Comparison of ENCODE assay signal across 9 mouse cellular contexts in the genomic region with DNA sequence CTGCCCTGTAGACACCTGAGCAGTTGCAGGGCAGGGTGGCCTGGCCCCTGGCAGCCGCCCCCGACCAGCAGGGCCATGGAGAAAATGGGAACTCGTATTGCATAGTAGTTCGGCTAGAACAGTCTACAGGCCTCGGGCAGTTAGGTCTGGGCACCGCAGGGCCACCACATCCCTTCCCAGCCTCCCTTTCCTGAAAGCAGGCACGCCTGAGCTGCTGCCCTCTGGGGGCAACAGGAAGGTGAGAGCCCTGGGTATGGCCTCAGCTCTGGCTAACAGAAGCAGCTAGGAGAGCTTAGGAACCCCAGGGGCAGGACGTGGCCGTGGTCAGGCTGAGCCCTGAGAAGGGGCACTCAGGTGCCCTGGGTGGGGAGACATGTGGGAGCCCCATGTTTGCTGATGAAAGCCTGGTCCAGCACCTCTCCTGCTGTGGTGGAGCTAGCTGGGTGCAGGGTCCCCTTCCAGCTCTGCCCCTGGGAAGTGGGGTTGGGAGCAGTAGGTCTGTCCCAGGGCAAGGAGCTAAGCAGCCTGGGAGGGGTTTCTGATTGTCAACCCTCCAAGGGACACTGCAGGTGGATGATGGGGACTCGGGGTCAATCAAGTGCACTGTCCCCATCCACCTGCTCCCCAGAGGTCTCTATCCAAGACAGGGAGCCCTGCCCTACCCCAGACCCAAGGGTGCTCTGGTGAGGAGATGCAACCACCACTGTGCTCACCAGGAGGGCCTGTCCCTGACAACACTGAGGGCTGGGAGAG. TPM values are rescaled to one million over a fixed set of nuclear protein-coding genes. Genes with fewer than 3 reads are reported as not detected.
DNase-seq lines count a peak whose midpoint lies in the region; ATAC-seq lines count a peak whose summit lies in the region.
"Had no signal": no experiment of that assay in that cellular context is flagged by ENCODE, and none has a peak within 500 bp of the region (broad histone marks: within the 10 kb centered on the region; RNA-seq: fewer than 3 reads in every experiment).

No protein-coding gene starts in this region.

- H3K27me3 ChIP-seq in heart, embryonic 12.5 days (replicated peaks) = no peaks in the 10 kb centered on the region
- no peaks in the 10 kb centered on the region for H3K27me3 ChIP-seq in neural tube, embryonic 13.5 days
- no peaks in the 10 kb centered on the region for H3K27me3 ChIP-seq in limb, embryonic 10.5 days (ENCODE audit: low read depth, poor library complexity, severe bottlenecking)
- H3K27me3 ChIP-seq in stomach, embryonic 16.5 days (ENCODE audit: control insufficient read depth, insufficient read depth, low read length) = no peaks in the 10 kb centered on the region

- H3K4me1 ChIP-seq in heart, embryonic 12.5 days (replicated peaks) = peaks cover 44% of the 10 kb centered on the region
- H3K4me1 ChIP-seq in neural tube, embryonic 13.5 days (replicated peaks) = peaks cover 42% of the 10 kb centered on the region
- peaks cover 50% of the 10 kb centered on the region for H3K4me1 ChIP-seq in limb, embryonic 10.5 days
- H3K4me1 ChIP-seq in stomach, embryonic 16.5 days (ENCODE audit: control insufficient read depth, insufficient read depth, low read length) = peaks cover 47% of the 10 kb centered on the region

- no peak overlapping the region for H3K4me2 ChIP-seq in heart, embryonic 12.5 days
- no peak overlapping the region for H3K4me2 ChIP-seq in neural tube, embryonic 13.5 days
- H3K4me2 ChIP-seq in stomach, embryonic 16.5 days (ENCODE audit: low read depth, low read length) = no peak overlapping the region

- 79% methylated on average over 10 of the region's 10 CpGs for WGBS in heart, embryonic 12.5 days
- WGBS in neural tube, embryonic 13.5 days = 82% methylated on average over 10 of the region's 10 CpGs
- 78% methylated on average over 10 of the region's 10 CpGs for WGBS in limb, embryonic 10.5 days
- WGBS in stomach, embryonic 16.5 days = 70% methylated on average over 10 of the region's 10 CpGs

- no peak for DNase-seq in heart, adult 18-20 months
- DNase-seq in neural tube, embryonic 10.5 days (ENCODE audit: extremely low spot score, low spot score) = no peak
- DNase-seq in limb, embryonic 10.5 days (ENCODE audit: low spot score) = no peak
- no peak for DNase-seq in right cerebral cortex, adult 2 months (ENCODE audit: low spot score in 2 of 2)

- no peak for ATAC-seq in heart, embryonic 12.5 days (ENCODE audit: insufficient number of reproducible peaks, low FRiP score)
- no peak for ATAC-seq in neural tube, embryonic 13.5 days (ENCODE audit: low read depth)
- no peak for ATAC-seq in stomach, embryonic 16.5 days (ENCODE audit: insufficient read depth, low FRiP score)
- ATAC-seq in megakaryocyte-erythroid progenitor cell, adult 5-6 weeks (replicated peaks; ENCODE audit: low FRiP score, low TSS enrichment, poor library complexity, severe bottlenecking) = no peak
- ATAC-seq: forebrain, embryonic 14.5 days had no signal

- peak overlapping the region; percentile 86 for H3K27ac ChIP-seq in heart, embryonic 12.5 days (ENCODE audit: poor library complexity, severe bottlenecking)
- H3K27ac ChIP-seq in neural tube, embryonic 13.5 days (replicated peaks) = 0 out of 2 replicates have a peak overlapping the region, but pooled peaks have one; percentile 9
- H3K27ac ChIP-seq in limb, embryonic 10.5 days = peak overlapping the region; percentile 27; the same call in 1 of the 2 replicates
- H3K27ac ChIP-seq in stomach, embryonic 16.5 days (ENCODE audit: low read length) = peak overlapping the region; percentile 94

- H3K9me3 ChIP-seq in heart, embryonic 12.5 days (replicated peaks) = no peaks in the 10 kb centered on the region
- H3K9me3 ChIP-seq in neural tube, embryonic 13.5 days = no peaks in the 10 kb centered on the region
- no peaks in the 10 kb centered on the region for H3K9me3 ChIP-seq in limb, embryonic 10.5 days (replicated peaks)
- no peaks in the 10 kb centered on the region for H3K9me3 ChIP-seq in stomach, embryonic 16.5 days (replicated peaks; ENCODE audit: control insufficient read depth, low read length)

- H3K9ac ChIP-seq in heart, embryonic 12.5 days = peak overlapping the region; percentile 15; the same call in 1 of the 2 replicates
- H3K9ac ChIP-seq in neural tube, embryonic 13.5 days = no peak overlapping the region
- 0 out of 2 replicates have a peak overlapping the region, but pooled peaks have one; percentile 58 for H3K9ac ChIP-seq in stomach, embryonic 16.5 days (ENCODE audit: low read length)

- no peak overlapping the region for H3K4me3 ChIP-seq in heart, embryonic 12.5 days
- H3K4me3 ChIP-seq in neural tube, embryonic 13.5 days = no peak overlapping the region
- H3K4me3 ChIP-seq in limb, embryonic 10.5 days = peak overlapping the region; percentile 9; the same call in 1 of the 2 replicates
- no peak overlapping the region for H3K4me3 ChIP-seq in stomach, embryonic 16.5 days (replicated peaks; ENCODE audit: low read length)

- H3K36me3 ChIP-seq in heart, embryonic 12.5 days = peaks cover 58% of the 10 kb centered on the region
- peaks cover 61% of the 10 kb centered on the region for H3K36me3 ChIP-seq in neural tube, embryonic 13.5 days
- peaks cover 60% of the 10 kb centered on the region for H3K36me3 ChIP-seq in limb, embryonic 10.5 days
- H3K36me3 ChIP-seq in stomach, embryonic 16.5 days (ENCODE audit: control insufficient read depth, insufficient read depth, low read length) = peaks cover 31% of the 10 kb centered on the region

RNA-seq across cellular contexts. Expression of gene Btbd2, which starts 9.3 kb away (rescaled TPM):
- 64.9 and 65.7 TPM in 2 replicates for polyA plus RNA-seq in heart, embryonic 12.5 days (2016; fragmentation: Nextera tagmentation; extraction: Ambion mirVana)
- total RNA-seq in heart, adult 18-20 months (2021) = 10 to 100 TPM; 43.2 to 46.1 TPM
- polyA plus RNA-seq in neural tube, embryonic 13.5 days (2015; fragmentation: Nextera tagmentation; extraction: Ambion mirVana) = 93.9 and 100.0 TPM in 2 replicates
- polyA plus RNA-seq in limb, embryonic 10.5 days (2016; fragmentation: Nextera tagmentation; extraction: Ambion mirVana) = 84.9 and 98.6 TPM in 2 replicates
- polyA plus RNA-seq in stomach, embryonic 16.5 days (2015; fragmentation: Nextera tagmentation; extraction: Ambion mirVana) = 11.5 and 12.7 TPM in 2 replicates
- 27.4 and 32.0 TPM in 2 replicates for total RNA-seq in megakaryocyte-erythroid progenitor cell, adult 5-6 weeks (2014; fragmentation: Nextera tagmentation)
- total RNA-seq in megakaryocyte-erythroid progenitor cell, adult 5-6 weeks (2017) = 11.8 and 14.8 TPM in 2 replicates

RNA-seq across cellular contexts. Expression of gene Mknk2, which starts 11.8 kb away (rescaled TPM):
- polyA plus RNA-seq in heart, embryonic 12.5 days (2016; fragmentation: Nextera tagmentation; extraction: Ambion mirVana) = 99.6 and 102 TPM in 2 replicates
- 100 to 1,000 TPM; 185 to 204 TPM for total RNA-seq in heart, adult 18-20 months (2021)
- 61.4 and 63.4 TPM in 2 replicates for polyA plus RNA-seq in neural tube, embryonic 13.5 days (2015; fragmentation: Nextera tagmentation; extraction: Ambion mirVana)
- polyA plus RNA-seq in limb, embryonic 10.5 days (2016; fragmentation: Nextera tagmentation; extraction: Ambion mirVana) = 137 and 153 TPM in 2 replicates
- polyA plus RNA-seq in stomach, embryonic 16.5 days (2015; fragmentation: Nextera tagmentation; extraction: Ambion mirVana) = 42.8 and 45.1 TPM in 2 replicates
- 149 and 158 TPM in 2 replicates for total RNA-seq in megakaryocyte-erythroid progenitor cell, adult 5-6 weeks (2014; fragmentation: Nextera tagmentation)
- total RNA-seq in megakaryocyte-erythroid progenitor cell, adult 5-6 weeks (2017) = 78.4 and 117 TPM in 2 replicates

RNA-seq across cellular contexts. Expression of gene Mob3a, which starts 35.6 kb away (rescaled TPM):
- 34.8 and 38.1 TPM in 2 replicates for polyA plus RNA-seq in heart, embryonic 12.5 days (2016; fragmentation: Nextera tagmentation; extraction: Ambion mirVana)
- total RNA-seq in heart, adult 18-20 months (2021) = 1 to 10 TPM; 7.5 to 8.0 TPM
- polyA plus RNA-seq in neural tube, embryonic 13.5 days (2015; fragmentation: Nextera tagmentation; extraction: Ambion mirVana) = 46.4 and 55.1 TPM in 2 replicates
- polyA plus RNA-seq in limb, embryonic 10.5 days (2016; fragmentation: Nextera tagmentation; extraction: Ambion mirVana) = 48.2 and 54.7 TPM in 2 replicates
- 51.6 and 57.5 TPM in 2 replicates for polyA plus RNA-seq in stomach, embryonic 16.5 days (2015; fragmentation: Nextera tagmentation; extraction: Ambion mirVana)
- total RNA-seq in megakaryocyte-erythroid progenitor cell, adult 5-6 weeks (2014; fragmentation: Nextera tagmentation) = 22.8 and 29.1 TPM in 2 replicates
- total RNA-seq in megakaryocyte-erythroid progenitor cell, adult 5-6 weeks (2017) = 30.5 and 38.6 TPM in 2 replicates

RNA-seq across cellular contexts. Expression of gene Izumo4, which starts 35.8 kb away (rescaled TPM):
- polyA plus RNA-seq in heart, embryonic 12.5 days (2016; fragmentation: Nextera tagmentation; extraction: Ambion mirVana) = 13.2 and 18.4 TPM in 2 replicates
- total RNA-seq in heart, adult 18-20 months (2021) = 1 to 10 TPM; 2.5 to 2.6 TPM
- polyA plus RNA-seq in neural tube, embryonic 13.5 days (2015; fragmentation: Nextera tagmentation; extraction: Ambion mirVana) = 37.2 and 39.1 TPM in 2 replicates
- polyA plus RNA-seq in limb, embryonic 10.5 days (2016; fragmentation: Nextera tagmentation; extraction: Ambion mirVana) = 8.6 and 10.8 TPM in 2 replicates
- polyA plus RNA-seq in stomach, embryonic 16.5 days (2015; fragmentation: Nextera tagmentation; extraction: Ambion mirVana) = 25.5 and 28.7 TPM in 2 replicates
- 22.8 and 26.4 TPM in 2 replicates for total RNA-seq in megakaryocyte-erythroid progenitor cell, adult 5-6 weeks (2014; fragmentation: Nextera tagmentation)
- 3.0 and 4.5 TPM in 2 replicates for total RNA-seq in megakaryocyte-erythroid progenitor cell, adult 5-6 weeks (2017)

RNA-seq across cellular contexts. Expression of gene Csnk1g2, which starts 43.5 kb away (rescaled TPM):
- 131 and 136 TPM in 2 replicates for polyA plus RNA-seq in heart, embryonic 12.5 days (2016; fragmentation: Nextera tagmentation; extraction: Ambion mirVana)
- 100 to 1,000 TPM; 121 to 132 TPM for total RNA-seq in heart, adult 18-20 months (2021)
- 98.0 and 110 TPM in 2 replicates for polyA plus RNA-seq in neural tube, embryonic 13.5 days (2015; fragmentation: Nextera tagmentation; extraction: Ambion mirVana)
- 237 and 255 TPM in 2 replicates for polyA plus RNA-seq in limb, embryonic 10.5 days (2016; fragmentation: Nextera tagmentation; extraction: Ambion mirVana)
- polyA plus RNA-seq in stomach, embryonic 16.5 days (2015; fragmentation: Nextera tagmentation; extraction: Ambion mirVana) = 18.1 TPM in 2 replicates
- total RNA-seq in megakaryocyte-erythroid progenitor cell, adult 5-6 weeks (2014; fragmentation: Nextera tagmentation) = 70.2 and 93.3 TPM in 2 replicates
- total RNA-seq in megakaryocyte-erythroid progenitor cell, adult 5-6 weeks (2017) = 117 and 120 TPM in 2 replicates

Comparison
In these comparisons a context has a peak if more than half of its experiments do, and no peak if none do; other contexts are left out.
1. H3K27ac ChIP-seq: peak in every context shown above with its lines; median percentile 94 in stomach, embryonic 16.5 days; 86 in heart, embryonic 12.5 days; 27 in limb, embryonic 10.5 days; 9 in neural tube, embryonic 13.5 days.